Mouse (Mus musculus): ENCODE measurements around the gene Tspan17. TPM values are rescaled to one million over a fixed set of nuclear protein-coding genes. Genes with fewer than 3 reads are reported as not detected.

Gene Tspan17
- total RNA-seq, 1 experiment from 2014 or later: 39.5 TPM

- DNase-seq: no peak
Measured at GRCm38 (mm10) chr13:54806434-54806976, 17.3 kb downstream of the Tspan17 start.

GRCm38 (mm10) chr13:54808067-54808466 is 18.9 kb downstream of the Tspan17 start:
- DNase-seq: no peak

GRCm38 (mm10) chr13:54811476-54811875 is 22.3 kb downstream of the Tspan17 start:
- DNase-seq: no peak

- no peak for DNase-seq
Measured at GRCm38 (mm10) chr13:54813381-54813780, 24.2 kb downstream of the Tspan17 start.

- no peak for DNase-seq
Measured at GRCm38 (mm10) chr13:54818399-54819254, 29.4 kb downstream of the Tspan17 start.

GRCm38 (mm10) chr13:54821106-54821505 is 31.9 kb downstream of the Tspan17 start:
- DNase-seq: no peak

GRCm38 (mm10) chr13:54821931-54822330 is 32.8 kb downstream of the Tspan17 start:
- DNase-seq: no peak

GRCm38 (mm10) chr13:54824111-54824931 is 35.1 kb downstream of the Tspan17 start:
- peak; percentile 32 for DNase-seq

- DNase-seq: no peak
Measured at GRCm38 (mm10) chr13:54827992-54828391, 38.8 kb downstream of the Tspan17 start.

GRCm38 (mm10) chr13:54828508-54828907 is 39.3 kb downstream of the Tspan17 start:
- DNase-seq: no peak

GRCm38 (mm10) chr13:54829450-54829849 is 40.3 kb downstream of the Tspan17 start:
- no peak for DNase-seq

- no peak for DNase-seq
Measured at GRCm38 (mm10) chr13:54836351-54837030, 47.3 kb downstream of the Tspan17 start.

- DNase-seq: no peak
Measured at GRCm38 (mm10) chr13:54837061-54837460, 47.9 kb downstream of the Tspan17 start.

- no peak for DNase-seq
Measured at GRCm38 (mm10) chr13:54837471-54837889, 48.3 kb downstream of the Tspan17 start.

GRCm38 (mm10) chr13:54838540-54838939 is 49.4 kb downstream of the Tspan17 start:
- DNase-seq: no peak

GRCm38 (mm10) chr13:54839211-54839610 is 50.0 kb downstream of the Tspan17 start:
- DNase-seq: no peak

- no peak for DNase-seq
Measured at GRCm38 (mm10) chr13:54844579-54844978, 55.4 kb downstream of the Tspan17 start.

Other genes starting within 250 kb of the Tspan17 start
- 157 and 177 TPM in 2 replicates for gene 4833439L19Rik, start 223.9 kb upstream of the Tspan17 start, total RNA-seq (2021)
- gene Arl10, start 214.4 kb upstream of the Tspan17 start, total RNA-seq (2021): 51.6 and 65.6 TPM in 2 replicates
- gene Nop16, start 199.3 kb upstream of the Tspan17 start, total RNA-seq (2021): 56.7 and 72.4 TPM in 2 replicates
- 230 and 245 TPM in 2 replicates for gene Higd2a, start 199.2 kb upstream of the Tspan17 start, total RNA-seq (2021)
- gene Cltb, start 178.0 kb upstream of the Tspan17 start, total RNA-seq (2021): 61.8 and 82.6 TPM in 2 replicates
- gene Faf2, start 167.6 kb upstream of the Tspan17 start, total RNA-seq (2021): 67.6 and 84.9 TPM in 2 replicates
- gene Rnf44, start 95.5 kb upstream of the Tspan17 start, total RNA-seq (2021): 109 and 134 TPM in 2 replicates
- gene Cdhr2, start 87.9 kb upstream of the Tspan17 start, total RNA-seq (2021): not detected in 2 replicates
- gene Gprin1, start 39.5 kb upstream of the Tspan17 start, total RNA-seq (2021): 3.9 and 4.1 TPM in 2 replicates
- 0.91 and 1.6 TPM in 2 replicates for gene Sncb, start 22.8 kb upstream of the Tspan17 start, total RNA-seq (2021)
- not detected in 2 replicates for gene Eif4e1b, start 5.4 kb upstream of the Tspan17 start, total RNA-seq (2021)
- gene Unc5a, start 160.0 kb downstream of the Tspan17 start, total RNA-seq (2021): 6.6 and 9.0 TPM in 2 replicates
- 0.52 and 0.88 TPM in 2 replicates for gene Hk3, start 232.0 kb downstream of the Tspan17 start, total RNA-seq (2021)

Measured in adrenal gland, postnatal 25 days (tissue).